Mouse (Mus musculus): Measurements from ENCODE around the gene Ptgr1. TPM values are rescaled to one million over a fixed set of nuclear protein-coding genes. Genes with fewer than 3 reads are reported as not detected.

Ptgr1 gene
- polyA plus RNA-seq, 1 experiment = 0.86 TPM

DNA sequence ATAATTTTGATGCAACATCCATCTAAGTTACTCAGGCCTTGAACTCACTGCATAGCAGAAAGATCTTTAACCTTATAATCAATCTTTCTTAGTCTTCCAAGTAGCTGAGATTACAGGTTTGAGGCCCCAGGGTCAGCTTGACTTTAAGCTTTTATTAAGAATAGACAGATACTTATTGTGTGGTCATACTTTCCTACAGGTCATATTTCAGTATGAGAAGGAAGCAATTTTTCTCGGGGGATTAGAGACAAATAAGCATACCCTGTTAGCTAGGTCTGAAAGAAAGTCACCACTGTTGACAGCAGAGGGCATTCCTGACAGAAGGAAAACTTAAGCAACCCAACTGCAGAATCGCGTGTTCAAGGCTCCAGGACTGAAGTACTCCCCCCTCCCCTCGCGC, 21.1 kb upstream of the Ptgr1 start:
- TF ChIP-seq CTCF (IDR thresholded peaks at IDR 0.05; ENCODE audit: extremely low read depth, insufficient read depth, low read length) = no peak
- no peak for TF ChIP-seq POLR2A (IDR thresholded peaks at IDR 0.05; ENCODE audit: extremely low read depth, insufficient read depth, low read length)

DNA sequence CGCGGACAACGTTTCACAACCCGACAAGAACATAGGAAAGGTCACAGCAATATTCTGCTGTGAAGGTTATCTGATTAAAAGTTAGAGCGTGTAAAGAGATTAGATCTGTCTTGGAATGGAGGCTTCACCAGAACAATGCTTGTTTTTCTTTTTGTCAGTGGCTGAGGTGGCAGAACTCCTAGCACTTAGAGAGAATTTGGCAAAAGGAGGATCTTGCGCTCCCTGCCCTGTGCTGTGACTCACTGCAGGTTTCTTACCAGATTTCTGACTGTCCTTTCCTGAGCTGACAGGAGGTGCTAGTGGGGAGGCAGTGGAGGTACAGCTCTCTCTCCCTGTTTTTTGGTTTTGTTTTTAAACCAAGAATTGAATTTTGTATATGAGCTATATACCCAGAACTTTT, 20.1 kb upstream of the Ptgr1 start:
- no peak overlapping the region for H3K27ac ChIP-seq (ENCODE audit: insufficient read depth, low read length)
- TF ChIP-seq POLR2A (IDR thresholded peaks at IDR 0.05; ENCODE audit: extremely low read depth, insufficient read depth, low read length) (no peak), CTCF (IDR thresholded peaks at IDR 0.05; ENCODE audit: extremely low read depth, insufficient read depth, low read length) (no peak)
- no peak overlapping the region for H3K4me3 ChIP-seq (ENCODE audit: insufficient read depth, low read length)
- H3K4me1 ChIP-seq (ENCODE audit: control insufficient read depth, insufficient read depth, low read length) = peaks cover 7% of the 10 kb centered on the region

More for the DNA sequence above, 21.1 kb upstream of the Ptgr1 start:
- Histone ChIP-seq H3K4me3 (ENCODE audit: insufficient read depth, low read length) (no peak overlapping the region), H3K27ac (ENCODE audit: insufficient read depth, low read length) (no peak overlapping the region), H3K4me1 (ENCODE audit: control insufficient read depth, insufficient read depth, low read length) (peaks cover 7% of the 10 kb centered on the region)

DNA sequence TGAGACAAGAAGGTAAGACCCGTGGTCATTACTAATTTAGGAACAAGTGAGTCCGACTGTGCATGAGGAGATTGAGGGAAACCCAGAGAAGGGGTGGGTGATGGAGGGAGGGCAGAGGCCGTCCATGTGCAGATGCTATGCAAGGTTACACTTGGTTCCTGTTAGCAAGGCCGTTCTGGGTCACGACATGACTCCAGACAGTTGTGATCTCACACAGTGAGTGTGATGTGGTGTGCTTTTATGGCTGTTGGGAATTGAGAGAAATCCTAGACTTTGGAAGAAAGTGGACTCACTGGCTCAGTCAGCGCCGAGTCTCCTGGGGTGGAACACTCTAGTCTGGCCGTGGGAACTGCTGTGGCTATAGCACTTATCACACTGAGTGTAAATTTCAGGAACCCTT, 19.3 kb upstream of the Ptgr1 start:
- TF ChIP-seq CTCF (IDR thresholded peaks at IDR 0.05; ENCODE audit: extremely low read depth, insufficient read depth, low read length) (no peak), POLR2A (IDR thresholded peaks at IDR 0.05; ENCODE audit: extremely low read depth, insufficient read depth, low read length) (no peak)
- Histone ChIP-seq H3K4me3 (ENCODE audit: insufficient read depth, low read length) (no peak overlapping the region), H3K27ac (ENCODE audit: insufficient read depth, low read length) (no peak overlapping the region), H3K4me1 (ENCODE audit: control insufficient read depth, insufficient read depth, low read length) (peaks cover 7% of the 10 kb centered on the region)

DNA sequence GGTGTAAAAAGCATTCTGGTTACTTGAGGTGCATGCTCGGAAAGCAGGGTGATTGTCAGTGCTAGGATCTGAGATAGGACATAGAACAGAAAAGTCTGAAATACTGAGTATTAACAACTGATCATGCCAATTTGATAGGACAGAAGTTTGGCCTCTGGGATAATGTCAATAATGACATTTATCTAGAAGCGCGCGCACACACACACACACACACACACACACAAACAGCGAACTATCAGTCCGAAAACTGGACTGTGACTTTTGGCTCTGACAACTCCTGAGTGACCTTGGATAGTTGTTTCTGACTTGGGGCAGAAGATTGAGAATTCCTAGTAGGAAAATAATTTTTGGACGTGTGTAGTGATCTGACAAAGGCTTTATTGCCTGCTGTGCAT, 16.9 kb upstream of the Ptgr1 start:
- Histone ChIP-seq H3K4me1 (ENCODE audit: control insufficient read depth, insufficient read depth, low read length) (peaks cover 7% of the 10 kb centered on the region), H3K27ac (ENCODE audit: insufficient read depth, low read length) (no peak overlapping the region), H3K4me3 (ENCODE audit: insufficient read depth, low read length) (peak overlapping the region; percentile 56)
- TF ChIP-seq POLR2A (IDR thresholded peaks at IDR 0.05; ENCODE audit: extremely low read depth, insufficient read depth, low read length) = no peak
- no peak for TF ChIP-seq CTCF (IDR thresholded peaks at IDR 0.05; ENCODE audit: extremely low read depth, insufficient read depth, low read length)

DNA sequence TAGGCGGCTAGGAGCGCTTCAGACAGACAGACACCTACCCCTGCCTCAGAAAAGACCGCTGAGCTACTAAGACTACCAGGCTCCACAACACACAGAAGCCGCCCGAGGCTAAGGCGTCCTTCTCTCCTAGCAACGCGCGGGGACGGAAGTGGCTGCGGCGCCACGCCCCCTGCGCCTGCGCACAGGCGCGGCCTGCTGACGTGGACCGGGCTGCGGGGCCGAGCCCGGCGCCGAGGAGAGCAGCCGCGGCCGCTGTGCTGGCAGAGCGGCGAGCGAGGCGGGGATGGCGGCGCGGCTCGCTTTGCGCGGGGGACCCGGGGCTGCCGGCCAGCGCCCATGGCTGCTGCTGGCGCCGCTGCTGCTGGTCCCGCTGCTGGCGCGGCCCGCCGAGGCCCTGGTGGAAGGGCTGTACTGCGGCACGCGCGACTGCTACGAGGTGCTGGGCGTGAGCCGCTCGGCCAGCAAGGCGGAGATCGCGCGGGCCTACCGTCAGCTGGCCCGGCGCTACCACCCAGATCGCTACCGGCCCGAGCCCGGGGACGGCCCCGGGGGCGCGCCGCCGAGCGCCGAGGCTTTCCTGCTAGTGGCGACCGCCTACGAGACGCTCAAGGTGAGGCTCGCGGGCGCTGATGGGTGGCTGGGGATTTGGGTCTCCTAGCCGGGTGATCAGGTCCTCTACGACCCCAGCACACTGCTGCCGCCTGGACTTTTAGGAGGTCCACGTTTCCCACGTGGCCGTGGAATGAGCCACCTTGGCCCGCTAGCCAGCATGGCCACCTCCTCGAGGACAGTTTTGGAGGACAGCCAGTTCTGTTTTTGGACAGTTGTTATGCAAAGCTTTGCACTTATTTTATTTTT, 16.3 kb upstream of the Ptgr1 start, which contains the start of gene Gm20503:
Gene Gm20503 (plus strand): TSS at position 263 of the 858 bp plus-strand sequence.
- peak within 1 kb of the TSS; percentile 66 for H3K27ac ChIP-seq (ENCODE audit: insufficient read depth, low read length)
- peak within 1 kb of the TSS; percentile 56 for H3K4me3 ChIP-seq (ENCODE audit: insufficient read depth, low read length)
- TF ChIP-seq POLR2A (IDR thresholded peaks at IDR 0.05; ENCODE audit: extremely low read depth, insufficient read depth, low read length) = peak; percentile 65; the same call in 1 of the 2 replicates
- no peak for TF ChIP-seq CTCF (IDR thresholded peaks at IDR 0.05; ENCODE audit: extremely low read depth, insufficient read depth, low read length)
- peaks cover 7% of the 10 kb centered on the region for H3K4me1 ChIP-seq (ENCODE audit: control insufficient read depth, insufficient read depth, low read length)

- no peak overlapping the region for H3K27ac ChIP-seq (ENCODE audit: insufficient read depth, low read length)
- TF ChIP-seq CTCF (IDR thresholded peaks at IDR 0.05; ENCODE audit: extremely low read depth, insufficient read depth, low read length) (peak; percentile 19; the same call in 1 of the 2 replicates), POLR2A (IDR thresholded peaks at IDR 0.05; ENCODE audit: extremely low read depth, insufficient read depth, low read length) (no peak)
- peaks cover 2% of the 10 kb centered on the region for H3K4me1 ChIP-seq (ENCODE audit: control insufficient read depth, insufficient read depth, low read length)
- H3K4me3 ChIP-seq (ENCODE audit: insufficient read depth, low read length) = no peak overlapping the region
These were observed 13.7 kb upstream of the Ptgr1 start for GRCm38 (mm10) chr4:59000614-59001013.

GRCm38 (mm10) chr4:58999686-59000085, 12.8 kb upstream of the Ptgr1 start:
- TF ChIP-seq CTCF (IDR thresholded peaks at IDR 0.05; ENCODE audit: extremely low read depth, insufficient read depth, low read length) (peak; percentile 84), POLR2A (IDR thresholded peaks at IDR 0.05; ENCODE audit: extremely low read depth, insufficient read depth, low read length) (no peak)
- H3K4me3 ChIP-seq (ENCODE audit: insufficient read depth, low read length) = no peak overlapping the region
- H3K4me1 ChIP-seq (ENCODE audit: control insufficient read depth, insufficient read depth, low read length) = no peaks in the 10 kb centered on the region
- H3K27ac ChIP-seq (ENCODE audit: insufficient read depth, low read length) = no peak overlapping the region

GRCm38 (mm10) chr4:58998688-58999087, 11.8 kb upstream of the Ptgr1 start:
- H3K4me1 ChIP-seq (ENCODE audit: control insufficient read depth, insufficient read depth, low read length) = no peaks in the 10 kb centered on the region
- H3K4me3 ChIP-seq (ENCODE audit: insufficient read depth, low read length) = no peak overlapping the region
- TF ChIP-seq CTCF (IDR thresholded peaks at IDR 0.05; ENCODE audit: extremely low read depth, insufficient read depth, low read length) (no peak), POLR2A (IDR thresholded peaks at IDR 0.05; ENCODE audit: extremely low read depth, insufficient read depth, low read length) (no peak)
- no peak overlapping the region for H3K27ac ChIP-seq (ENCODE audit: insufficient read depth, low read length)

GRCm38 (mm10) chr4:58997081-58997480, 10.2 kb upstream of the Ptgr1 start:
- TF ChIP-seq POLR2A (IDR thresholded peaks at IDR 0.05; ENCODE audit: extremely low read depth, insufficient read depth, low read length) (no peak), CTCF (IDR thresholded peaks at IDR 0.05; ENCODE audit: extremely low read depth, insufficient read depth, low read length) (no peak)
- Histone ChIP-seq H3K4me3 (ENCODE audit: insufficient read depth, low read length) (no peak overlapping the region), H3K27ac (ENCODE audit: insufficient read depth, low read length) (no peak overlapping the region), H3K4me1 (ENCODE audit: control insufficient read depth, insufficient read depth, low read length) (no peaks in the 10 kb centered on the region)

GRCm38 (mm10) chr4:58995251-58995693, 8.4 kb upstream of the Ptgr1 start:
- TF ChIP-seq CTCF (IDR thresholded peaks at IDR 0.05; ENCODE audit: extremely low read depth, insufficient read depth, low read length) (no peak), POLR2A (IDR thresholded peaks at IDR 0.05; ENCODE audit: extremely low read depth, insufficient read depth, low read length) (no peak)
- Histone ChIP-seq H3K4me3 (ENCODE audit: insufficient read depth, low read length) (no peak overlapping the region), H3K4me1 (ENCODE audit: control insufficient read depth, insufficient read depth, low read length) (no peaks in the 10 kb centered on the region), H3K27ac (ENCODE audit: insufficient read depth, low read length) (no peak overlapping the region)

Measured in cortical plate, adult 2 months (tissue).